Mouse (Mus musculus): ENCODE results near the gene Neu3.
"Not testable (repeated sequence)": the region's sequence is repeated elsewhere in the genome, so short reads cannot be mapped to it uniquely, and the experiment has no call there.

DNA sequence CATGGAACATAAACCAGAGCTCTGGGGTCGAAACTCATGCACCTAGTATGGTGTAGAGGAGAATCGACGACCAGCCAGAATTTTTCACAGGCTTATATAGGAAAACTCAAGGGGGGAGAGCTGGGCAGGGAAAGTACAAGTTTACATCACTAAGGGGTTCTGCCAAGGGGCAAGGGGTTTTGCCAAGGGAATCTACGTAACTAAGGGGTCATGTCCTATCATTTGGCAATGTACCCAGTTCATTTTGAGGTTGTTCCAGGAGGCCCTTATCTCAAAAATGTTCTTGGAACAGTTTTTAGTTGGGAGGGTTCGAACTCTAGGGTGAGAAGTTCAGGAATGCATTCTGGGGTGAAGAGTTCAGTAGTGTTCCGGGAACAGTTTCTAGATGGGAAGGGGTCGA is 21.2 kb downstream of the Neu3 start:
- not testable (repeated sequence) for TF ChIP-seq POLR2A (IDR thresholded peaks at IDR 0.05; ENCODE audit: insufficient read length, low read depth); TCF3 (IDR thresholded peaks at IDR 0.05; ENCODE audit: insufficient read length, low read depth); TCF12 (IDR thresholded peaks at IDR 0.05; ENCODE audit: insufficient read depth, poor library complexity, severe bottlenecking); MYOD1 (IDR thresholded peaks at IDR 0.05; ENCODE audit: control insufficient read depth in 1 of 3, insufficient read length in 2 of 3, low read depth in 2 of 3); USF1 (IDR thresholded peaks at IDR 0.05; ENCODE audit: low read depth); MYOG (IDR thresholded peaks at IDR 0.05; ENCODE audit: control insufficient read depth in 1 of 3, insufficient read depth in 1 of 3, insufficient read length in 2 of 3, low read depth in 2 of 3); REST (IDR thresholded peaks at IDR 0.05; ENCODE audit: insufficient read depth, insufficient read length); POLR2AphosphoS2 (IDR thresholded peaks at IDR 0.05; ENCODE audit: insufficient read length, low read depth)
